Mouse (Mus musculus) testis, adult 2 months (tissue): ENCODE data around the gene Phka1.
"Not testable (repeated sequence)": the region's sequence is repeated elsewhere in the genome, so short reads cannot be mapped to it uniquely, and the experiment has no call there.

Experiments used
- CTCF ChIP-seq: fragments of 200-500 bp; IDR thresholded peaks from 2 replicates; pipeline ENCODE4 v1.5.1; 2012; ENCODE audit warnings: low read depth, mild to moderate bottlenecking, inconsistent platforms, low read length, moderate library complexity; ENCODE audit not compliant: control insufficient read depth, insufficient read depth, insufficient replicate concordance
- POLR2A ChIP-seq: fragments of 200-500 bp; IDR thresholded peaks from 2 replicates; pipeline ENCODE4 v1.6.1; 2012; ENCODE audit warnings: low read depth, mild to moderate bottlenecking, inconsistent platforms, low read length, moderate library complexity; ENCODE audit not compliant: control insufficient read depth

DNA sequence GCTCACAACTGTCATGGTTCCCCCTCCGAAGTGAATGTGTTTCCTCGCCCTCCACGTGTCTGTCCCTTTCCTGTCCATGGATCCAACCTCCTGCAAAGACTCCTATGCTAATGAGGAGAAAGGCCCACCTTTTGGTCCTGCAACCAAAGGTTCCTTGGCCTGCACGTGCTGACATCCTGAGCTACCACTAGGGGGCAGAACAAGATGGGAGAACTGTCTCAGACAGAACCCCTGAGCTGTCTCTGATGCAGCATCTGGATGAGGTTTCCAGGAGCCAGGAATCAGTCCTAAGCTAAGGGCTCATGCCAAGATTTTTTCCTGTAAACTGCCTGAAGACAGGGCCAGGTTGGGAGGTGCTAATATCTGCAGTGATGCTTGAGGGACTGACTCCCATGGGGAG, 45.2 kb upstream of the Phka1 start:
- TF ChIP-seq POLR2A = not testable (repeated sequence)
- peak; percentile 14; the same call in 1 of the 2 replicates for TF ChIP-seq CTCF
